Mouse (Mus musculus): ENCODE measurements around the gene St6galnac3.

The St6galnac3 gene

DNA sequence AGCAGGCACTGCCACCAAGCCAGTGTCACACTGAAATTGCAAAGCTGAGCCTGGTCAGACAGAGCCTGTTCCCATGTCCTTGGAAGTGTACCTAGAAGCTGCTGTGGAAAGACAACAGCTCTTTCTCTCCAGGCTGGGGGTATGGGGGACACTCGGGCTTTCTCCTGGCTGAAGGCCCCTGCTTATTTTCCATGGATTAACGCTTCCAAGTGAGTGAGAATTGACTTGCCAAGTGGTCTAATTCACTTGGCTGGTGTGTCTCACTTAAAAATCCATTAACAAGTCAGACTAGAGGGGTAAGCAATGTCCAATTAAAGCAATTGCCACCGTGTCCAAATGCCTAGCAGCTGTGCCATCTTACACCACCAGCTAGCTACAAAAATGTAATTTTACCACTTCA, 140.1 kb downstream of the St6galnac3 start:
- no peak for DNase-seq (ENCODE audit: low spot score in 2 of 2)

DNA sequence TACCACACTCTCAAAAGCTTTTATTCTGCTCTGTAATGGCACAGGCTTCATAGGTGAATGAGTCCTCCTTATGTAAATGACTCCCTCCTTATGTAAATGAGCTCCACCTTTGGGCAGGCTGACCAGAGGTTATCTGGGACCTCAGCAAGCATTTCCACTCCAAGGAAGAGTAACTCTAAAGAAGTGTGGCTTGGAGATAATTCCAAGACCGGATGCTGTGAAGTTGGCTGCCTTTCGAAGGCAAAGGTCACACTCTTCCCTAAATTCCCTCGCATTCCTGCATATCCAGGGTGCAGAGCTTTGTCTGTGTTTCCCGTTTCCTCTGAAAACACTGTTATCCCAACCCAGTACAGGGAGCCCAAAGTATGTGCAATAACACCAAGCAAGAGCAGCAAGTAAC, 142.9 kb downstream of the St6galnac3 start:
- DNase-seq (ENCODE audit: low spot score in 2 of 2) = no peak

- DNase-seq (ENCODE audit: low spot score in 2 of 2) = no peak
These were observed 144.3 kb downstream of the St6galnac3 start for GRCm38 (mm10) chr3:153580625-153581024.

DNA sequence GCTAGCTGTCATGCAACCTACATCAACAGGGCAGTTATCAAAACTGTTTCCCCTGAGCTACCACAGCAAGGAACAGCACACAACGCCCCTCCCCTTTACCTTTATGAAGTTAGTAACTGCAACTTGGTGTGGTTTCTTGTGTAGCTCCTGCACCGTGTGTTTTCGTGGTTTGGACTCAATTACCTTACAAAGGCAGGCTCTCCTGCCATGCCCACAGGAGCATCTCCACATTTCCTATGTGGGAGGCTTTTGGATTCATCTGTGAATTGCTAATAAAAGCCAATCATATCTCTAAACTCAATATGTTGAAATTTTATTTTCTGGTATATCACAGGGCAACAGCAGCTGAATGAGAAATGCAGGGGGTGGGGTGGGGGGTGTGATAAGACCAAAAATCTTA, 144.8 kb downstream of the St6galnac3 start:
- no peak for DNase-seq (ENCODE audit: low spot score in 2 of 2)

- DNase-seq (ENCODE audit: low spot score in 2 of 2) = no peak
These were observed 147.7 kb downstream of the St6galnac3 start for GRCm38 (mm10) chr3:153577286-153577685.

- DNase-seq (ENCODE audit: low spot score in 2 of 2) = no peak
These were observed 153.8 kb downstream of the St6galnac3 start for GRCm38 (mm10) chr3:153571152-153571551.

DNA sequence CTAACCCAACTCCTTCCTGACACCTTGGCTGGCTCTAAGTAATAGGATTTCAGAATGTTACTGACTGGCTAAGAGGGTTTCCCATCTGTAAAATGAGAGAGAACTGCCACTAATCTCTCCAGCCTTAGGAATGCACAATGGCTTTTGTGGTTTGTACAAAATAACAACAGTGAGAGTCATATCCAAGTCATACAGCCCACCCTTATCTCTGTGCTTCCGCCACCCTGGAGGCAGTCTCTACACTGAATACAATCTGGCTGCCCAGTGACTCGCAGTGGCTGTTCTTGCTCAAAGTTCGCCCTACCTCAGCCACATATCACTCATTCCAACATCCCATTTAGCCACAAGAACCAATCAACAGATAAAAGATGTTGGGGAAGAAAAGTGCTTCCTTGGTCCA, 156.2 kb downstream of the St6galnac3 start:
- DNase-seq (ENCODE audit: low spot score in 2 of 2) = no peak

- no peak for DNase-seq (ENCODE audit: low spot score in 2 of 2)
These were observed 157.1 kb downstream of the St6galnac3 start for GRCm38 (mm10) chr3:153567913-153568312.

DNA sequence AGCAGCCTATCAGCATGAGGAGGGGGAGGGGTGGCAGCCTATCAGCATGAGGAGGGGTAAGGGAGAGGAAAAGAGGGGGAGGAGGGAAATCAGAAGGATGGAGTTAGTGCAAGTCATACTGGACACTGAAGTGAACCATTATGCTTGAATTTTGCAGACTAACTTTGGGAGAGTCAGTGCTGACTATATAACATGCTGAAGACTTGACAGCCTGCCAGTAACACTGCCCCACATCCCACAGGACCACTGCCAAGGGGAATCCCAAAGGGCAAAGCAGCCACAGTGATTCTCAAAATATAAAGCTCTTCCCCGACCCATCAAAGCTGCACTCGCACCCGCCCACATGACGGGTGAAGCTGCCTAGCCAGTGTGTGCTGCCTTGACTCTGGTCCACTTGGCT, 157.5 kb downstream of the St6galnac3 start:
- no peak for DNase-seq (ENCODE audit: low spot score in 2 of 2)

GRCm38 (mm10) chr3:153566100-153566499, 158.9 kb downstream of the St6galnac3 start:
- DNase-seq (ENCODE audit: low spot score in 2 of 2) = no peak

DNA sequence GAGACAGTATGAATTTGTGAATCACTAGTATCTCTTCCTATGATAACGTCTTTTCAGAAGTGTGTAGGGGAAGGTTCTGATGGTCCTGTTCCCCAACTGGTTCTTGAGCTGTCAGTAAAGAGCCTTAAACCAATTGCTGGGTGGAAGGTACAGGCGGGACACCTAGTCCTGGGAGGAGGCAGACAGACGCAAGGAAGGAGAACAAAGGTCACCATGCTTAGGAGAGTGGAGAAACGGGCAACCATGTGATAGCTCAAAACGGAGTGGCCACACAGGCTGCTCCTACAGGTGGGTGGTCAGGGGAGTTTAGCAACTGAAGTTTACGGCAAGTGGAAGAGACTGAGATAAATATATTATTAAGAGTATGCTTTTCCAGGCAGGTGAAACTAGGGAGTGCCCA, 164.1 kb downstream of the St6galnac3 start:
- no peak for DNase-seq (ENCODE audit: low spot score in 2 of 2)

DNA sequence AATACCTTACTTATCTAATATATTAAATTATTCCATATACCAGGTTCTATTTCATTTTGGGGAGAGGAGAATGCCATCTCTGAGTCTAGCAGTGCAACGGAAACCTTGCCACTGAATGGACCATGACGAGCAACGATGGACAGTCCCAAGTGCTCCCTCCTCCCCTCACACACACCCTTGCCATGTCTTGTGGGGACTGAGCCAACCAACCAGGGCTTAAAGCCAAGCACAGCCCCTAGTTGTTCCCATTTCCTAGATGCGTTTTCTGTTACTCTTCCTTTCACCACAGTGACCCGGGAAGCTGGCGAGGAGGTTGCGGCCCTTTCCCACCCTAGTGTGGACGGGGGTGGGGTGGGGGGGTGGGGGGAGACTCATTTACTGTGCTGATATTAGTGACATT, 165.4 kb downstream of the St6galnac3 start:
- no peak for DNase-seq (ENCODE audit: low spot score in 2 of 2)

DNA sequence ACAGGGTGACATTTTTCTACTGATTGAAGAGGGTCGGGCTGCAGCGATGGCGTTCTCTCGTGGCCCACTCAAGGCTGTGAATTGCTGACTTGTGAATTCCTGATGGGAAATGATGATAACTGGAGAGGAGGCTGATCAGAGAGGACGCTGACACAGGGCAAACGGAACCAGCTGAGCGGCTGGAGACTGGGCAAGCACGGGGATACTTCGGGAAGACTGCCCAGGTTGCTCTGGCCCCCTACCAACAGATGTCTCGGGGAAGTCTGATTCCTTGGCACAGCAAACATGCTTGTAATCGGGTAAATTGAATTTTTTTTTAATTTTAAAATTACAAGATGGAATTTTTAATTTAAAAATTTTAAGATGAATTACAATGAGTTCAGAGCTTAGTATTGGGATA, 168.4 kb downstream of the St6galnac3 start:
- no peak for DNase-seq (ENCODE audit: low spot score in 2 of 2)

GRCm38 (mm10) chr3:153553712-153554111, 171.3 kb downstream of the St6galnac3 start:
- no peak for DNase-seq (ENCODE audit: low spot score in 2 of 2)

DNA sequence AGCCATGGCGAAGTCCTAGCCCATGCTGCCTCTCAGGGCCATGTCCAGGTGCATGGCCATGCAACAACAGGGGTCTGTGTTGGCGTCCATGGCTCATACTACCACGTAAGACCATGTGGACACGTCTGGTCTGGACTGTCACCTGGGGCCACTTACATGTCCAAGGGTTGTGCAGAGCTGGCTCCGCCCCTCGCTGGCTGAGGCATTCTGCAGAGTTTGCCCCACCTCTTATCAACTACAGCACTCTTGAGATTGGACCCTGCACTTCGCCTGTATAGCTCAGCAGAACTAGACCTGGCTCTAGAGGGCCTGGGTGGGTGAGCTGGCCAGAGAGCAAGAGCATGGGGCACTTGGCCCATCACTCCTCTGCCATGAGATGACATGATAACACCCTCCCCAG, 171.7 kb downstream of the St6galnac3 start:
- DNase-seq (ENCODE audit: low spot score in 2 of 2) = no peak

DNA sequence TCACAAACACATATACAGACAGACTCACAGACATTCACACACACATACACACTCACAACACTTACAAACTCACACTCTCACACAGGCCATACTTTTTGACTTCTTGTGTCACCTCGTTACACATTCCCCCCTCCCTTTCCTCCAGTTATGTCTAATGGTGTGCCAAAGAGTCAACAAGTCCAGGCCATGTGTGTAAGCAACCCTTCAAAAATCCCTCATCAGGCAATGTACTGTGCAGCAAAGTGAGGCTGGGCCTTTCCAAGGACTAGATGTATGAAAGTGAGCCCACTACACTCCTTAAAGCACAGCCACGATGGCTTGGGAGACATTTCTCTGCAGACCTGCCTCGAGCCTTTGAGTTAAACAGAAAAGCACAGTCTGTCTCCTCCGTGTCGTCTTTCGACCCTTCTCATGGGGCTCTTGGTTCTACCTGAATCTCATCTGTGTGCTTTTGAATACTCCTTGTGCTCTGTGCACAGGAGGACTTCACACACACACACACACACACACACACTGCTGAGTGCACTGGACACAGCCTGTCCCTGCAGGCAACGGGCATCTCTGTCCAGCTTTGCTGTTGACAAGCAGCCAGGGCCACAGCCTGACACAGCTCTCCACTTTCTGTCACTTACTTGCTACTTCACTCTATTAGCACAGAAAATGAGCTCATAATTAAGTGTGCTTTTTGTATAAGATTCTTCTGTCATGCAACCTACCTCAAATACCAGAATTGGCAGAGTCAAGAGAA, 177.9 kb downstream of the St6galnac3 start:
- no peak for DNase-seq (ENCODE audit: low spot score in 2 of 2)

DNA sequence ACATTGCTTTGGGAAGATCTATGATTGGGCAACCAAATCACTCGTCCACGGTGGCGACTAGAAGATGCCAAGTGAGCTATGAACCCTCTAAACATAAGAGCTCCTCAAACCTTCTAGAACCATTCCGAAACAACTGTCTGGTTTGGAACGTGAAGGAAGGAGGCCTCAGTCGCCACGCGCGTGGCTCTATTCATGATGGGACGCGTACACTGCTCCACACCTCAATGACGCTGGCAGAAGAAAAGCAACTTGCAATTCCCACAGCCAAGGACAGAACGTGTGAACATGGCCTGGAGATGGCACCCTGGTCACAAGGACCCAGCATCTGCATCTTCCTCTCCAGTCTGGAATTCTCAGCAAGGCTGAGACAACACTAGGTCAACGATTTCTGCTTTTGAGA, 185.1 kb downstream of the St6galnac3 start:
- DNase-seq (ENCODE audit: low spot score in 2 of 2) = no peak

- no peak for DNase-seq (ENCODE audit: low spot score in 2 of 2)
These were observed 186.6 kb downstream of the St6galnac3 start for GRCm38 (mm10) chr3:153538396-153538795.

GRCm38 (mm10) chr3:153537435-153537834, 187.5 kb downstream of the St6galnac3 start:
- DNase-seq (ENCODE audit: low spot score in 2 of 2) = no peak

DNA sequence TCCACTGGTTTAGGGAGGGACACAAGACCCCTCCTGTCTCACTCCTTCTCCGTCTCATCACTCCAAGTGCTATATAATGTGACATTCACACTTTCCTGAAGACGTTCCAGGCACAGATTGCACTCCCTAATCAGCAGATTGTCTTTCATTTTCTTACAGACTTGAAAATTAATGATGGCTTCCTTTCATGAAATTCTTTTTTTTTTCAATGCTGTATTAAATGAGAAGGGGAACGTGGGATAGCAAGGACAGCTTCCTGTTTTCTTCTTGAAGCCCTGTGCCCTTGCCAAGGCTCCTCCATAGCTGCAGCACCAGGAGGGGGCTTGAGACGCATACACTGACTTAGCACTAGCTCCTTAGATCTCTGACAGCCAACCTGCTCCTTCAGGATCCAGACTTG, 188.7 kb downstream of the St6galnac3 start:
- no peak for DNase-seq (ENCODE audit: low spot score in 2 of 2)

DNA sequence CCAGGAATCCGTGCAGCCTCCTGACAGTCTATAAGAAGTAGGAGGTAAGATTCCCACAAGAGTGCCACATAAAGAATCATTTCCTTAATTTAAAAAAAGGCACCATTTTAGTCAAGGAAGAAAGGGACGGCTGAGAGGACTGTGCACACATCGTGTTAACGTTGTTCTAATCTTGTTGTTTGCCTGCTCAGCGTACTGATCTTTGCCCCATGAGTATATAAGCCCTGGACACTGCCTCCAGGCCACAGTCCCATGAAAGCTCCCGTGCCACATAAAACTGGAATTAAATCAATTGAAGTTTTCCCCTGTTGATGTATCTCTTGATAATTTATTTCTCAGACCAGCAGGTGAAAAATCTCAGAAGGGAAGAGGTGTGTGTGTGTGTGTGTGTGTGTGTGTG, 195.8 kb downstream of the St6galnac3 start:
- DNase-seq (ENCODE audit: low spot score in 2 of 2) = no peak

GRCm38 (mm10) chr3:153525151-153525768, 199.7 kb downstream of the St6galnac3 start:
- DNase-seq (ENCODE audit: low spot score in 2 of 2) = no peak

DNA sequence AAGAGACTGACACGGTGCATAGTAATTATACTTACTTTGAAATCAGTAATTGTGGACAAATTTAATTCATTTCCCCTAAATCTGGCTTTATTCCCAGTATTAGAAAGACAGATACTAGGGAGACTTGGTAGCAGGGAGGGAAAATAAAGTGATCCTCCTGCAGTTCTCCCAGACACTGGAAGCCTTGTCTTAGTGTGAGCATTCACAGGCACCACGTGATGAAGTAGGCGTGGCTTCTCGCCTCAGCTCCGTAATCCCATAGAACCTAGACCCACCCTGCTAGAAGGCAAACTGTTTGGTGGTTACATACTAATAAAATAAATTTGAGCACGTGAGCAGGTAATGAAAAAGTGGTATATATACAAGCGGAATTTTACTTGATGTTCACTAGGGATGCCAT, 208.1 kb downstream of the St6galnac3 start:
- DNase-seq (ENCODE audit: low spot score in 2 of 2) = no peak
